Mouse (Mus musculus) adrenal gland, adult 2 months (tissue): Measurements from ENCODE around the gene Espnl. TPM values are rescaled to one million over a fixed set of nuclear protein-coding genes. Genes with fewer than 3 reads are reported as not detected.

ENCODE experiments used
- DNase-seq: peaks from one replicate; pipeline ENCODE4 v3.0.0; 2021
- polyA plus RNA-seq: library from polyadenylated mRNA; depleted of rRNA; stranded (reverse); fragments of >200 nt; gene quantifications from 2 replicates; pipeline ENCODE4 v1.2.3, GENCODE M21; 2012; rRNA removed
- total RNA-seq, 2 experiments: library from RNA; stranded (reverse); gene quantifications; 2 replicates each; pipeline ENCODE4 v1.2.3; 2021

The Espnl gene
- total and polyA plus RNA-seq, 3 experiments: 0.04 to 0.12 TPM; not detected in 1

GRCm38 (mm10) chr1:91380453-91381090, 58.7 kb downstream of the Espnl start:
- peak; percentile 65 for DNase-seq

DNA sequence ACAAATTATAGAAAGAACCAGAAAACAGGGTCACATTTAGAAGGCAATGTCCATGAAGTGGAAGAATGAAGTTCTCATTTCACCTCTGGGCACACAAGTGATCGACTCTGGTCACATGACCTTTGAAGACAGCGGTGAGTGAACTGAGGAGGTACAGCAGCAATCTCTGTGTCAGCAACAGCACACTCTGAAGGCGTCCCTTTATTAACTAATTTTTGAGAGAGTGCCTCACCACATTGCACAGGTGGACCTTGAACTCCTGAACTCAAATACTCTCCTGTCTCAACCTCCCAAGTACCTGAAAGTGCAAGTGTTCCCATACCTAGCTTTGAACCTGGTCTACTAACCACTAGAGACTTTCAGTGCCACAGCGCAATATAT, 59.2 kb downstream of the Espnl start:
- no peak for DNase-seq

GRCm38 (mm10) chr1:91390369-91390768, 68.5 kb downstream of the Espnl start:
- no peak for DNase-seq

DNA sequence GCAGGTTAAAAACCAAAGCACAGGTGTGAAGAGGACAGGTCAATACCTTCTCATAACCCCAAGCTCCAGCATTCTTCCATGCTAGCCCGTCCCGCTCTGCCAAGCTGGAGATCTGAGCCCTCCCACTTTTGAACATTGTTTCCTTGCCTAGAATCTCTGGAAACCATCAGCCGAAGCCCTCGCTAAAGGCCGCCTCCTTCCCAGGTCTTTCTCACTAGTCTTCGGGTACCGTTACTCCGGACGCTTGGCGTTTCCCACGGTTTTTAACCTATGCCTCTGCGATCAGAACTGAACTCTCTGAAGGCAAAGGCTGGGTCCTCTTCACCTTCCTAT, 76.0 kb downstream of the Espnl start:
- DNase-seq: no peak

Other genes with a start within 250 kb of the Espnl start
- not detected for gene Rbm44, start 177.0 kb upstream of the Espnl start, total RNA-seq
- gene Rbm44, start 177.0 kb upstream of the Espnl start, polyA plus RNA-seq: not detected in 2 replicates
- gene Ramp1, start 142.3 kb upstream of the Espnl start, total RNA-seq: 10 to 100 TPM in 1 of 2 experiments, 1 to 10 TPM in 1; 8.0 to 10.7 TPM
- gene Ramp1, start 142.3 kb upstream of the Espnl start, polyA plus RNA-seq: 19.9 and 26.5 TPM in 2 replicates
- gene Ube2f, start 71.8 kb upstream of the Espnl start, total RNA-seq: 100 to 1,000 TPM in 1 of 2 experiments, 10 to 100 TPM in 1; 64.8 to 109 TPM
- gene Ube2f, start 71.8 kb upstream of the Espnl start, polyA plus RNA-seq: 11.7 and 13.9 TPM in 2 replicates
- gene Scly, start 23.7 kb upstream of the Espnl start, total RNA-seq: 10 to 100 TPM; 22.9 to 28.4 TPM
- 15.1 and 20.7 TPM in 2 replicates for gene Scly, start 23.7 kb upstream of the Espnl start, polyA plus RNA-seq
- 1 to 10 TPM; 1.0 to 2.1 TPM for gene Klhl30, start 28.9 kb downstream of the Espnl start, total RNA-seq
- 3.1 and 3.3 TPM in 2 replicates for gene Klhl30, start 28.9 kb downstream of the Espnl start, polyA plus RNA-seq
- gene Erfe, start 44.4 kb downstream of the Espnl start, total RNA-seq: 10 to 100 TPM in 1 of 2 experiments, 1 to 10 TPM in 1; 3.7 to 16.4 TPM
- 1.5 and 2.4 TPM in 2 replicates for gene Erfe, start 44.4 kb downstream of the Espnl start, polyA plus RNA-seq
- gene Ilkap, start 76.7 kb downstream of the Espnl start, total RNA-seq: 10 to 100 TPM; 88.8 to 94.7 TPM
- 121 and 122 TPM in 2 replicates for gene Ilkap, start 76.7 kb downstream of the Espnl start, polyA plus RNA-seq
- 100 to 1,000 TPM; 190 to 273 TPM for gene Hes6, start 92.0 kb downstream of the Espnl start, total RNA-seq
- 252 and 309 TPM in 2 replicates for gene Hes6, start 92.0 kb downstream of the Espnl start, polyA plus RNA-seq
- 10 to 100 TPM; 22.2 to 68.7 TPM for gene Per2, start 137.2 kb downstream of the Espnl start, total RNA-seq
- 24.7 and 40.0 TPM in 2 replicates for gene Per2, start 137.2 kb downstream of the Espnl start, polyA plus RNA-seq
- gene Traf3ip1, start 172.6 kb downstream of the Espnl start, total RNA-seq: 10 to 100 TPM; 10.1 to 11.8 TPM
- 6.2 and 6.8 TPM in 2 replicates for gene Traf3ip1, start 172.6 kb downstream of the Espnl start, polyA plus RNA-seq
- gene Asb1, start 218.5 kb downstream of the Espnl start, total RNA-seq: 10 to 100 TPM; 17.8 to 22.0 TPM
- gene Asb1, start 218.5 kb downstream of the Espnl start, polyA plus RNA-seq: 4.2 and 6.6 TPM in 2 replicates